Comparison of ENCODE assay signal across 8 mouse cellular contexts in the genomic region with DNA sequence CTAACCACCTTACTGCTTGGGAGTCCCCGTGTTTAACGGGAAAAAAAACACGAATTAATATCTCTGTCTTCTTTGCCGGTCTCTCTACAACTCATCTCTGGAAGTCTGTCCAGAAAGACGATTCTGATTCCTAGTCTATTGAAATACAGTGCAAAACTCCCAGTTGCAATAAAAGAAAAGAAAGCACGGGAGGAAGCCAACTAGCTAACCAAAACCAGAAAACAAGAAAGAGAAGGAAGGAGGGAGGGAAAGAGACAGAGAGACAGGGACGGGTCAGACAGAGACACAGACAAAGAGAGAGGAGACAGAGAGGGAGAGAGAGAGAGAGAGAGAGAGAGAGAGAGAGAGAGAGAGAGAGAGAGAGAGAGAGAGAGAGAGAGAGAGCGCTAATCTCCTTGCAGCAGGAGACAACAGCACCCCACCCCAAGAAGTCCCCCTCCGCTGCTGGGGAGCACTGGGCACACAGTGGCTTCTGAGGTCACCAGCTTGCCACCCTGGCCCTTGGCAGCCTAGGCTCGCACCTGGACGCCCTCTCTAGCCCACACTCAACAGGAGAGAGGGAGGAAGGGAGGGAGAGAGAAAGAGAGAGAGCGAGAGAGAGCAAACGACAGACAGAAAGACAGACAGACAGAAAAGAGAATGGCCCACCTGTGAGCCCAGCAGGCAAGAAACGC.
DNase-seq lines count a peak whose midpoint lies in the region; ATAC-seq and TF ChIP-seq lines count a peak whose summit lies in the region.

No protein-coding gene starts in this region.

- no peak for TF ChIP-seq CTCF in lung, embryonic 14.5 days (IDR thresholded peaks at IDR 0.05; ENCODE audit: low read depth)
- no peak for TF ChIP-seq CTCF in small intestine, adult 2 months (IDR thresholded peaks at IDR 0.05; ENCODE audit: extremely low read depth, insufficient read length, insufficient replicate concordance, low read depth, low read length)

- no peaks in the 10 kb centered on the region for H3K36me3 ChIP-seq in lung, embryonic 14.5 days (ENCODE audit: insufficient read depth)
- H3K36me3 ChIP-seq in heart, embryonic 13.5 days: no peaks in the 10 kb centered on the region
- H3K36me3 ChIP-seq in liver, embryonic 12.5 days: no peaks in the 10 kb centered on the region
- no peaks in the 10 kb centered on the region for H3K36me3 ChIP-seq in small intestine, adult 2 months (ENCODE audit: control insufficient read depth, insufficient read depth, low read length)

- H3K27me3 ChIP-seq in lung, embryonic 14.5 days (ENCODE audit: insufficient read depth, low read length): peaks cover 58% of the 10 kb centered on the region
- peaks cover 86% of the 10 kb centered on the region for H3K27me3 ChIP-seq in heart, embryonic 13.5 days (replicated peaks)
- peaks cover 46% of the 10 kb centered on the region for H3K27me3 ChIP-seq in liver, embryonic 12.5 days (replicated peaks)
- peaks cover 22% of the 10 kb centered on the region for H3K27me3 ChIP-seq in small intestine, adult 2 months (ENCODE audit: control insufficient read depth, insufficient read depth, low read length)

- peak overlapping the region; percentile 47; the same call in 1 of the 2 replicates for H3K9ac ChIP-seq in lung, embryonic 14.5 days
- peak overlapping the region; percentile 78 for H3K9ac ChIP-seq in heart, embryonic 13.5 days
- peak overlapping the region; percentile 34 for H3K9ac ChIP-seq in liver, embryonic 12.5 days

- WGBS in lung, embryonic 14.5 days: under 1% methylated on average over 13 of the region's 14 CpGs
- WGBS in heart, embryonic 13.5 days: 2% methylated on average over 14 of the region's 14 CpGs
- 2% methylated on average over 14 of the region's 14 CpGs for WGBS in liver, embryonic 12.5 days (ENCODE audit: insufficient replicate concordance)
- WGBS in small intestine, adult 2 months: 8% methylated on average over 13 of the region's 14 CpGs

- DNase-seq in lung, embryonic 14.5 days: no peak
- DNase-seq in lung, postnatal 25 days (ENCODE audit: low spot score): no peak
- DNase-seq in cerebellum, adult 18-20 months: peak; percentile 10 to 38
- no peak for DNase-seq in urinary bladder, postnatal 10 days (ENCODE audit: low spot score)
- DNase-seq in left cerebral cortex, adult 18-20 months (ENCODE audit: low spot score in 2 of 2): no peak

- no peak for TF ChIP-seq POLR2A in small intestine, adult 2 months (IDR thresholded peaks at IDR 0.05; ENCODE audit: low read depth, low read length)

- 0 out of 2 replicates have a peak, but pooled peaks have one; percentile 41 for ATAC-seq in lung, embryonic 14.5 days (ENCODE audit: insufficient read depth)
- no peak for ATAC-seq in heart, embryonic 13.5 days (ENCODE audit: extremely low read depth, insufficient number of reproducible peaks, low FRiP score, low TSS enrichment)
- ATAC-seq in liver, embryonic 12.5 days: no peak

- peaks cover 11% of the 10 kb centered on the region for H3K4me1 ChIP-seq in lung, embryonic 14.5 days (ENCODE audit: insufficient read depth)
- peaks cover 25% of the 10 kb centered on the region for H3K4me1 ChIP-seq in heart, embryonic 13.5 days
- peaks cover 16% of the 10 kb centered on the region for H3K4me1 ChIP-seq in liver, embryonic 12.5 days
- H3K4me1 ChIP-seq in small intestine, adult 2 months (ENCODE audit: control insufficient read depth, insufficient read depth, insufficient read length, low read length): peaks cover 12% of the 10 kb centered on the region

- H3K4me2 ChIP-seq in lung, embryonic 14.5 days: peak overlapping the region; percentile 73
- peak overlapping the region; percentile 94 for H3K4me2 ChIP-seq in heart, embryonic 13.5 days
- H3K4me2 ChIP-seq in liver, embryonic 12.5 days: peak overlapping the region; percentile 75

- no peaks in the 10 kb centered on the region for H3K9me3 ChIP-seq in lung, embryonic 14.5 days (ENCODE audit: low read depth, low read length)
- H3K9me3 ChIP-seq in heart, embryonic 13.5 days: no peaks in the 10 kb centered on the region
- H3K9me3 ChIP-seq in liver, embryonic 12.5 days (replicated peaks): no peaks in the 10 kb centered on the region

- peak overlapping the region; percentile 43 for H3K4me3 ChIP-seq in lung, embryonic 14.5 days (ENCODE audit: low read depth, low read length)
- peak overlapping the region; percentile 59 for H3K4me3 ChIP-seq in heart, embryonic 13.5 days
- peak overlapping the region; percentile 50 for H3K4me3 ChIP-seq in liver, embryonic 12.5 days
- H3K4me3 ChIP-seq in small intestine, adult 2 months (ENCODE audit: low read depth, low read length): peak overlapping the region; percentile 58

- no peak overlapping the region for H3K27ac ChIP-seq in lung, embryonic 14.5 days (ENCODE audit: low read depth)
- no peak overlapping the region for H3K27ac ChIP-seq in heart, embryonic 13.5 days (replicated peaks)
- no peak overlapping the region for H3K27ac ChIP-seq in liver, embryonic 12.5 days
- H3K27ac ChIP-seq in small intestine, adult 2 months (ENCODE audit: insufficient read depth, low read depth, low read length): no peak overlapping the region

Comparison
In these comparisons a context has a peak if more than half of its experiments do, and no peak if none do; other contexts are left out.
1. DNase-seq: peak in cerebellum, adult 18-20 months (2 of 2); none in lung, embryonic 14.5 days (single experiment), lung, postnatal 25 days (single experiment), urinary bladder, postnatal 10 days (single experiment) and left cerebral cortex, adult 18-20 months (0 of 2).
2. Peak in every context shown above with its lines, with median percentiles within 50 percentile points of each other: H3K4me2 ChIP-seq, H3K4me3 ChIP-seq and H3K9ac ChIP-seq.